Mouse (Mus musculus) hindbrain, embryonic 11.5 days (tissue): ENCODE data around the gene Rab3a. TPM values are rescaled to one million over a fixed set of nuclear protein-coding genes. Genes with fewer than 3 reads are reported as not detected.

Experiments
- ATAC-seq: fragments of 200-750 bp; cut with Nextera tagmentation; 2 replicates; pipeline ENCODE4 v1.8.0; 2017; ENCODE audit warnings: mild to moderate bottlenecking, moderate TSS enrichment, moderate library complexity; ENCODE audit not compliant: low FRiP score
- DNase-seq: peaks from one replicate; pipeline ENCODE4 v3.0.0-alpha.2; 2015; ENCODE audit warnings: low spot score
- H3K27ac ChIP-seq: fragments of 300-500 bp; sonication (generic); 2 replicates; pipeline ENCODE4 v1.5.1; 2014; ENCODE audit warnings: mild to moderate bottlenecking, low read depth, low read length
- H3K27me3 ChIP-seq: fragments of 300-500 bp; sonication (generic); 2 replicates; pipeline ENCODE4 v1.6.1; 2014; ENCODE audit warnings: mild to moderate bottlenecking, low read length, moderate library complexity, mixed read lengths; ENCODE audit not compliant: control insufficient read depth, insufficient read depth
- H3K36me3 ChIP-seq: fragments of 300-500 bp; sonication (generic); 2 replicates; pipeline ENCODE4 v1.6.1; 2014; ENCODE audit warnings: mild to moderate bottlenecking, low read length, moderate library complexity, mixed read lengths; ENCODE audit not compliant: control insufficient read depth, insufficient read depth
- H3K4me1 ChIP-seq: fragments of 300-500 bp; sonication (generic); replicated peaks from 2 replicates; pipeline ENCODE4 v1.6.1; 2014; ENCODE audit warnings: low read length, mixed read lengths; ENCODE audit not compliant: control insufficient read depth, insufficient read depth
- H3K4me2 ChIP-seq: fragments of 300-500 bp; sonication (generic); replicated peaks from 2 replicates; pipeline ENCODE4 v1.6.1; 2014; ENCODE audit warnings: mild to moderate bottlenecking, low read depth, low read length
- H3K4me3 ChIP-seq: fragments of 300-500 bp; sonication (generic); 2 replicates; pipeline ENCODE4 v1.5.1; 2014; ENCODE audit warnings: low read depth, low read length
- H3K9ac ChIP-seq: fragments of 300-500 bp; sonication (generic); 2 replicates; pipeline ENCODE4 v1.6.1; 2014; ENCODE audit warnings: low read depth, low read length
- H3K9me3 ChIP-seq: fragments of 300-500 bp; sonication (generic); 2 replicates; pipeline ENCODE4 v1.6.1; 2016; ENCODE audit warnings: low read length; ENCODE audit not compliant: control insufficient read depth
- WGBS: fragments of 180-500 bp; shearing (Covaris S2); extraction: QIAGEN DNeasy Blood & Tissue Kit; methylation state at CpG from one replicate; pipeline ENCODE4 v1.1.7; 2014; 5-methylcytosine and 5-hydroxymethylcytosine counted together
- polyA plus RNA-seq: library from polyadenylated mRNA; unstranded; fragments of >200 nt; fragmentation: Nextera tagmentation; extraction: Ambion mirVana; gene quantifications from 2 replicates; pipeline ENCODE4 v1.2.1, GENCODE M21; 2014

Rab3a gene
- polyA plus RNA-seq, 1 experiment from 2014 or later = 91.5 TPM

GRCm38 (mm10) chr8:70772075-70772474, 17.6 kb downstream of the Rab3a start:
- peaks cover 7% of the 10 kb centered on the region for H3K4me1 ChIP-seq
- DNase-seq (no peak), ATAC-seq (no peak)
- H3K27me3 ChIP-seq = no peaks in the 10 kb centered on the region; the same call in 1 of the 2 replicates
- H3K4me2 ChIP-seq = no peak overlapping the region
- H3K9ac ChIP-seq = no peak overlapping the region
- 94% methylated on average over 13 of the region's 13 CpGs for WGBS
- peaks cover 7% of the 10 kb centered on the region; the same call in 1 of the 2 replicates for H3K36me3 ChIP-seq
- H3K4me3 ChIP-seq = no peak overlapping the region
- H3K27ac ChIP-seq = no peak overlapping the region
- H3K9me3 ChIP-seq = no peaks in the 10 kb centered on the region

GRCm38 (mm10) chr8:70772890-70773289, 18.4 kb downstream of the Rab3a start:
- no peak overlapping the region for H3K9ac ChIP-seq
- no peaks in the 10 kb centered on the region for H3K9me3 ChIP-seq
- H3K36me3 ChIP-seq = peaks cover 7% of the 10 kb centered on the region; the same call in 1 of the 2 replicates
- no peak for ATAC-seq
- no peak overlapping the region for H3K27ac ChIP-seq
- H3K4me3 ChIP-seq = no peak overlapping the region
- H3K27me3 ChIP-seq = no peaks in the 10 kb centered on the region; the same call in 1 of the 2 replicates
- H3K4me1 ChIP-seq = peaks cover 7% of the 10 kb centered on the region
- 88% methylated on average over 9 of the region's 9 CpGs for WGBS
- no peak overlapping the region for H3K4me2 ChIP-seq
- no peak for DNase-seq

DNA sequence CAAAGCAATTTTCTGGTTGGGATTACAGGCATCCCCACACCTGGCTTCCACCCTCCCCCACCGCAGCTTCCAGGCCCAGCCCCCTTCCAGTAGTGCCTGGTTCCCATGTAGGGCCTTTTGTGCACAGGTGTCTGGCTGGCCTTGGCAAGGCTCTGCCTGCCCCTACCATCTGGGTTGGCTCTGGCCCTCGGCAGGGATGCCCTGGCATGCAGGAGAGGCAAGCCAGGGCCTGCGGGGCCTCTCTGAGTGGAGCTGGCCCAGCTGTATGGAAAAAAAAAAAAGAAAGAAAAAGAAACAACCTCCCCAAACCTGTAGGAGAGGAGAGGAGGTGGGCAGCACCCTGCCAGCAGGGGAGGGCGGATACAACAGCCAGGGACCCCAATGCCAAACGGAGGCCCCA, 18.9 kb downstream of the Rab3a start:
- no peak overlapping the region; the same call in 1 of the 2 replicates for H3K9ac ChIP-seq
- H3K9me3 ChIP-seq = no peaks in the 10 kb centered on the region
- H3K27me3 ChIP-seq = no peaks in the 10 kb centered on the region; the same call in 1 of the 2 replicates
- no peak for ATAC-seq
- 0 out of 2 replicates have a peak overlapping the region, but pooled peaks have one; percentile 9 for H3K27ac ChIP-seq
- peaks cover 7% of the 10 kb centered on the region for H3K4me1 ChIP-seq
- no peak for DNase-seq
- no peak overlapping the region for H3K4me2 ChIP-seq
- H3K4me3 ChIP-seq = no peak overlapping the region
- WGBS = 85% methylated on average over 5 of the region's 5 CpGs
- H3K36me3 ChIP-seq = peaks cover 7% of the 10 kb centered on the region; the same call in 1 of the 2 replicates

DNA sequence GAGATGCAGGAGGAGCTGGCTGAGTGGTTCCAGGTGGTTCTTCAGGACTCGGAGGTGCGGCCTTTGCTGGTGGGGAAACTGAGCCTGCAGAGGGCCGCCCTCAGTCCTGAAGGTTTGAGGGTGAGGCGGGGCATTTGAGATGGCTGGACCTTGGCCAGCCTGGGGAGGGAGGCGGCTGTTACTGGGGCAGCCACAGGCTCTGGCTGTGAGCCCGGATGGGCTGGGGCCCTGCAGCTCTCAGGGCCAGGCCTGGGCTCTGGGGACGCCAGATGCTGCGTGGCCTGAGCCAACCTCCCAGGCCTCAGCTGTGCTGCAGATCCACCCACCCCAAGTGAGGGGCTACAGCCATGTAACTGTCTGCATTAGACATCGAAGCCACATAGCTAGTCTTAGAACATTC, 19.4 kb downstream of the Rab3a start:
- DNase-seq (no peak), ATAC-seq (no peak)
- Histone ChIP-seq H3K27me3 (no peaks in the 10 kb centered on the region; the same call in 1 of the 2 replicates), H3K27ac (no peak overlapping the region), H3K4me3 (no peak overlapping the region), H3K9me3 (no peaks in the 10 kb centered on the region), H3K4me1 (peaks cover 7% of the 10 kb centered on the region), H3K9ac (peak overlapping the region; percentile 9; the same call in 1 of the 2 replicates), H3K36me3 (peaks cover 7% of the 10 kb centered on the region; the same call in 1 of the 2 replicates), H3K4me2 (no peak overlapping the region)
- whole genome bisulfite sequencing = 88% methylated on average over 9 of the region's 9 CpGs

- no peak for DNase-seq
- H3K27me3 ChIP-seq = no peaks in the 10 kb centered on the region; the same call in 1 of the 2 replicates
- ATAC-seq = no peak
- no peak overlapping the region; the same call in 1 of the 2 replicates for H3K9ac ChIP-seq
- H3K4me3 ChIP-seq = peak overlapping the region; percentile 6; the same call in 1 of the 2 replicates
- peaks cover 7% of the 10 kb centered on the region for H3K4me1 ChIP-seq
- H3K9me3 ChIP-seq = no peaks in the 10 kb centered on the region
- H3K4me2 ChIP-seq = no peak overlapping the region
- no peak overlapping the region for H3K27ac ChIP-seq
- H3K36me3 ChIP-seq = peaks cover 12% of the 10 kb centered on the region; the same call in 1 of the 2 replicates
- 95% methylated on average over 18 of the region's 18 CpGs for WGBS
Observed at GRCm38 (mm10) chr8:70774740-70775139, 20.3 kb downstream of the Rab3a start.

DNA sequence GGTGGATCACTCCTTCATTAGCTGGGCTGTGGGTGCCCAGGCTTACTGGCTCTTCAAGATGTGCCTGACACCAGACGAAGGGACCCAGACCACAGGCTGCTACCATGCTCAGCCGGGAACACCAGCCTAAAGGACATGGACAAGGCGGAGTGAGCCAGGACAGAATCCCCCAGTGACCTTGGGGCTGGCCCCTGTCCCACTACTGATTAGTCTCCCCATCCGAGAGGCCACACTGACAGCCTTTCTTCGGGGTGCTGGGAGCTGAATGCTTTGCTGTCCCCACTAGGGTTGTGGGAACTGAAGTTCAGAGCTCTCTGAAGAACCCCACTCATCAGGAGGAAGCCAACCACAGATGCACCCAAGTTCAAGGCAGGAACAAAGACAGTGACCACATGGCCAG, 20.7 kb downstream of the Rab3a start:
- H3K27ac ChIP-seq = no peak overlapping the region
- ATAC-seq (no peak), DNase-seq (no peak)
- WGBS = 89% methylated on average over 5 of the region's 5 CpGs
- peaks cover 14% of the 10 kb centered on the region; the same call in 1 of the 2 replicates for H3K36me3 ChIP-seq
- H3K4me3 ChIP-seq = peak overlapping the region; percentile 85
- H3K9ac ChIP-seq = peak overlapping the region; percentile 96
- H3K9me3 ChIP-seq = no peaks in the 10 kb centered on the region
- no peaks in the 10 kb centered on the region; the same call in 1 of the 2 replicates for H3K27me3 ChIP-seq
- peak overlapping the region; percentile 93 for H3K4me2 ChIP-seq
- peaks cover 7% of the 10 kb centered on the region for H3K4me1 ChIP-seq

DNA sequence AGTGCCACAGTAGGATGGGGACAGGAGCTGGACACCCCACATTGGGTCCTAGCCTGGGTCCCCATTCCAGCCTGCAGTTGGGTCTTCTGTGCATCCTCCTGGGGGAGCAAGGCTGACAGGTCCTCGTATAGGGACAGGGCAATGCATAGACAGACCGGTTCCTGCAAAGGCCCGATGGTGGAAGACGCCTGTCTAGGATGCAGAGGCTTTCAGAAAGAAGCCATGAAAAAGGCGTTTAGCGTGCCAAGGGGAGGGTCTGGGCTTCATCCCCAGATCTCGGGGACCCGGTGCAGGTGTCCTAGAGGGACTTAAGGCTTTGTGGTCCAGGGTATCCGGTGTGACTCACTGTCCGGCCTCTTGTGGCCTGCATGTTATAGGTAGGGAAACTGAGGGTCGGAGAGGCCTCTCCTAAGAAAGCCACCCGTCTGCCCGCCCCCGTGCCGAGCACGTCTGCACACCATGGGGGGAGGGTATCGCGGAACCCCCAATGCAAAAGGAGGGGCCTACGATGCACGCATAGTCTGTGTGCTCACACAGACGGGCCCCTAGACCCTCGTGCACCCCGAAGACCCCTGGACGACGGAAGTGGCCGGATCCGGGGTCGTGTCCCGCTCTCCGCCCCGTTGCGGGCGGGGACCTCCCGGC, 21.5 kb downstream of the Rab3a start:
- Histone ChIP-seq H3K27me3 (no peaks in the 10 kb centered on the region; the same call in 1 of the 2 replicates), H3K4me1 (peaks cover 7% of the 10 kb centered on the region), H3K9me3 (no peaks in the 10 kb centered on the region), H3K4me3 (peak overlapping the region; percentile 85), H3K4me2 (peak overlapping the region; percentile 93), H3K9ac (peak overlapping the region; percentile 96), H3K27ac (peak overlapping the region; percentile 47; the same call in 1 of the 2 replicates), H3K36me3 (peaks cover 13% of the 10 kb centered on the region; the same call in 1 of the 2 replicates)
- ATAC-seq (no peak; the same call in 1 of the 2 replicates), DNase-seq (peak; percentile 41)
- 5% methylated on average over 33 of the region's 34 CpGs for WGBS

DNA sequence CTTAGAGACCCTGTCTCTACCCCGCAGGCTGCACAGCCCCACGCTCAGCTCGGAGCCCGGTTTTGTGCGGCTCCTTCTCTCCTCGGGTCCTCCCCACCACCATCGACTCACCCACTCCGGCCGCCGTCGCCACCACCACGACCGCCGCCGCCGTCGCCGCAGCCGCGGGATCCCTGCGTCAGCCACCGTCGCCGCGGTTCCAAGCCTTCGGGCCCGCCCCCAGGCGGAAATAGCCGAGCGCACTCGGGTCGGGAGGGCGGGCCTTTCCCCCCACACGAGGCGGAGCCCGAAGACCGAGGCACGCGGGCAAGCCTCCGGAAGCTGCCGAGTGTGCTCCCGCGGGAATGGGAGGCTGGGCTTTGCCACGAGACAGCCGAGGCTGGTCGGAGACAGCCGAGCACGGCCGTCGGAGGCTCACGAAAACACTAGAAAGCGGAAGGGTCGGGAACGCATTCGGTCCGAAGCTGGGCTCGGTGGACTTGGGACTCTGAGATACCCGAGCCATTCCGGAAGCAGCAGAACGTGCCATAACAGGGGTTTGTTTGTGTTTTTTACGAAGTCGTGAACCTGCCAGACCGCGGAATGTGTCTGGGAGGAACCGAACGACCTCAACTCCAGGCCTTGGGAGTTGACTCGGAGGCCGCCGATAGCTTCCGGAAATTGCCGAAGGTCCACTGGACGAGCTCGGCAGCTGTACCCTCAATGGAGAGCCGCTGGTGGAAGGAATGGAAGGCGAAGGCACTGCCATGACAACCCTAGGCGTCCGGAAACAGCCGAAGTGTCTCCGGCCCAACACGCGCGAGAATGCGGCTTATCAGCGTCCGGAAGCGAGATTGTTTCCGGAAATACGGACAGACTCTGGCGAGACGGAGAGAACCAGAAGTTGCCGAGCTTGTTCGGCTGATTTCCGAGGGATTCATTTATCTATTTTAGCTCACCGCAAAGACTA, 22.3 kb downstream of the Rab3a start, which contains the start of gene Pik3r2:
TSS of gene Pik3r2 (minus strand) at position 218 of the 949 bp plus-strand sequence.
- Histone ChIP-seq H3K9ac (peak within 1 kb of the TSS; percentile 96), H3K9me3 (no peaks in the 10 kb centered on the region), H3K27me3 (no peaks in the 10 kb centered on the region; the same call in 1 of the 2 replicates), H3K36me3 (peaks cover 9% of the 10 kb centered on the region; the same call in 1 of the 2 replicates), H3K4me3 (peak within 1 kb of the TSS; percentile 85), H3K4me1 (peaks cover 7% of the 10 kb centered on the region), H3K27ac (peak within 1 kb of the TSS; percentile 93), H3K4me2 (peak within 1 kb of the TSS; percentile 93)
- under 1% methylated on average over 83 of the region's 94 CpGs for WGBS
- DNase-seq (peak; percentile 100), ATAC-seq (peak; percentile 94)
